Mouse (Mus musculus) liver, postnatal 0 days (tissue): Measurements from ENCODE around the gene Elac2.

Source experiments
- CTCF ChIP-seq: sonication (generic); IDR thresholded peaks from 2 replicates; pipeline ENCODE4 v1.5.1; 2016; ENCODE audit warnings: antibody characterized with exemption, low read depth
- EP300 ChIP-seq: IDR thresholded peaks from 2 replicates; pipeline ENCODE4 v1.6.1; 2016; ENCODE audit warnings: antibody characterized with exemption, low read depth, mild to moderate bottlenecking

GRCm38 (mm10) chr11:65016754-65017153 is 37.9 kb downstream of the Elac2 start:
- TF ChIP-seq CTCF: no peak
- TF ChIP-seq EP300: no peak
